In genomic region chr12:112829244-112829864, GRCm38 (mm10) we compare ENCODE assay signal across 8 mouse cellular contexts. TPM values are rescaled to one million over a fixed set of nuclear protein-coding genes. Genes with fewer than 3 reads are reported as not detected.
DNase-seq lines count a peak whose midpoint lies in the region; ATAC-seq and TF ChIP-seq lines count a peak whose summit lies in the region.

Gene Cdca4, minus strand, starts transcription at chr12:112829423.

- DNase-seq in gastrocnemius, postnatal 10 days: peak; percentile 99
- DNase-seq in induced T-regulatory cell, adult 2 months (ENCODE audit: low read depth): peak; percentile 98
- DNase-seq in left cerebral cortex, adult 9 months (ENCODE audit: low spot score in 2 of 2): peak; percentile 90 to 95
- DNase-seq in right cerebral cortex, postnatal 14 days: peak; percentile 99
- DNase-seq in urinary bladder, postnatal 36 days (ENCODE audit: low spot score in 2 of 2): peak; percentile 96 to 98

- ATAC-seq in activated CD4-positive, CD25-positive, alpha-beta regulatory T cell, adult 4 months: peak; percentile 84
- peak; percentile 84 for ATAC-seq in megakaryocyte progenitor cell, adult 5-6 weeks (replicated peaks; ENCODE audit: poor library complexity)

- H3K4me1 ChIP-seq in cortical plate, adult 2 months (ENCODE audit: control insufficient read depth, insufficient read depth, low read length): peaks cover 20% of the 10 kb centered on the region

- peak within 1 kb of the TSS; percentile 60 for H3K4me3 ChIP-seq in cortical plate, adult 2 months (ENCODE audit: insufficient read depth, low read length)

- TF ChIP-seq POLR2A in cortical plate, adult 2 months (IDR thresholded peaks at IDR 0.05; ENCODE audit: extremely low read depth, insufficient read depth, low read length): peak; percentile 75; the same call in 1 of the 2 replicates

- TF ChIP-seq CTCF in cortical plate, adult 2 months (IDR thresholded peaks at IDR 0.05; ENCODE audit: extremely low read depth, insufficient read depth, low read length): no peak

- H3K27ac ChIP-seq in cortical plate, adult 2 months (ENCODE audit: insufficient read depth, low read length): peak within 1 kb of the TSS; percentile 91

RNA-seq across cellular contexts. Expression of gene Cdca4, which starts in this region (rescaled TPM):
- polyA plus RNA-seq in activated CD4-positive, CD25-positive, alpha-beta regulatory T cell, adult 4 months (2017; shearing (Covaris generic)): 10 to 100 TPM; 63.6 to 87.5 TPM
- 10.6 and 11.0 TPM in 2 replicates for polyA plus RNA-seq in cortical plate, adult 2 months (2012; rRNA removed)
- 10 to 100 TPM in 1 of 2 experiments, 1 to 10 TPM in 1; 9.4 to 12.0 TPM for total RNA-seq in gastrocnemius, postnatal 10 days (2021)
- 64.3 and 68.9 TPM in 2 replicates for total RNA-seq in megakaryocyte progenitor cell, adult 5-6 weeks (2015)
- total RNA-seq in megakaryocyte progenitor cell, adult 5-6 weeks (2017): 56.8 and 63.6 TPM in 2 replicates

Comparison
In these comparisons a context has a peak if more than half of its experiments do, and no peak if none do; other contexts are left out.
1. Peak in every context shown above with its lines: DNase-seq, ATAC-seq, H3K4me3 ChIP-seq and H3K27ac ChIP-seq.
2. RNA of gene Cdca4 (total RNA-seq): 56.8 to 68.9 TPM in megakaryocyte progenitor cell, adult 5-6 weeks; 9.4 to 12.0 TPM in gastrocnemius, postnatal 10 days; every median in the first group is over 4 times any median in the second.